Mouse (Mus musculus): ENCODE measurements around the gene Gm5767.
A peak's percentile ranks its signal among the peaks of the same experiment; 100 is the strongest.
"Not testable (repeated sequence)": the region's sequence is repeated elsewhere in the genome, so short reads cannot be mapped to it uniquely, and the experiment has no call there.

Gene Gm5767

DNA sequence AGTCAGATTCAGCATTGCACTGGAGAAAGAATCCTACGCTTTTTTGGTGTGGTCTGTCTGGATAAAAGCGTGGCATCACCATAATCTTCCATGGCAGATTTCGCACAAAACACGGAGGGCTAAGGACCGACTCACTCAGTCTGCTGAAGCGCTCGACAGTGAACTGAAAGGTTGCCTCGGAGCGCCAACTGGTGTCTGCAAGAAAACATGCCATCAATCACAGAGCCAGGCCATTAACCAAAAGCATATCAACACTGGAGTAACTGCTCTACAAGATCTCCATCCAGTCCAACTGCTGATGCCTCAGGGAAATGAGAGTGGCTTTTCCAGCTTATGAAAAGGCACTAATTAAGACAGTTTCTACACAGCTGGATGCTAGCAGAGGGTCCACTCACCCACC lies 31.4 kb downstream of the Gm5767 start:
- DNase-seq (ENCODE audit: low read depth, low spot score), result no peak

DNA sequence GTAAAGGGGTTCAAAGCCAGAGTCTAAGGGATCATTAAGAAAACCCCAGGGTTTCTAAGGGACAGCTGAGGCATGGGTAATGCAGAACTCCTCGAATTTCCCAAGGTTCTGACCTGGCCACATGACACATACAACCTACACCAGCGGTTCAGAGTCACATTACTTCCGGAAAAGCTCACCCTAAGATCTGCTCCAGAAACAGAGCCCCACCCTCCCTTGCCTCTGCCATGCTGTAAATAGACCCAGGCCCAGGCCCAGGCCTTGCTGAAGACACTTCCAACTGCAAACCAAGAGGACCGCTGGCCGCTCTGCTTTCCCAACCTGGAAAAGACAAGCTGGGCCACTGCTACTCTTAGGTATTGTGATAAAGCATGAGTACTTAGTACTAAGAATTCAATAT lies 34.3 kb downstream of the Gm5767 start:
- DNase-seq (ENCODE audit: low read depth, low spot score), result no peak

DNA sequence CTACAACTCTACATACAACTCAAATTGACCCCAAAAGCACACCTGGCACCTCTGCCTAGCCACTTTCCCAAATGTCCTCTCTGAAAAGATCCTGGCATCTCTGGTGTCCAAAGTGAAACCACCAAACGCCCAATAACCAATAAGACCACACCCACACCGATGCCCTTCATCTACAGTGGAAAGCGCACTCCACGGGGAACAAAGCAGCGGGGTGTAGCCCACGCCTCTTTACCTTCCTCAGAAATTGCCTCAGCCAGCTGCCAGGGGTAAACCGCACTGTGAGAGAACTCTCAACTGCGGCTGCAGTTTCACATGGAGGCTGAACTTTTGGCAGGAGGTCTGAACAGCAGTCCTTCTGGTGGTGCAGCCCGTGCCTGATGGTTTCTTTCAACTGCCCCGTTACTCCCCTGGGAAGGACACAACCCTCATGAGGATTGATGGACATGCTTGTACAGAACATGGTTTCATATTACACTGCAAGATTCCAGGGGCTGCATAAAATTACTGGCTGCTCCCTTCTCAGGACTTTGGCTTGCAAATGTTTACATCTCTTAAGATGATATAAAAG lies 35.0 kb downstream of the Gm5767 start:
- peak; percentile 3 for DNase-seq (ENCODE audit: low read depth, low spot score)

DNA sequence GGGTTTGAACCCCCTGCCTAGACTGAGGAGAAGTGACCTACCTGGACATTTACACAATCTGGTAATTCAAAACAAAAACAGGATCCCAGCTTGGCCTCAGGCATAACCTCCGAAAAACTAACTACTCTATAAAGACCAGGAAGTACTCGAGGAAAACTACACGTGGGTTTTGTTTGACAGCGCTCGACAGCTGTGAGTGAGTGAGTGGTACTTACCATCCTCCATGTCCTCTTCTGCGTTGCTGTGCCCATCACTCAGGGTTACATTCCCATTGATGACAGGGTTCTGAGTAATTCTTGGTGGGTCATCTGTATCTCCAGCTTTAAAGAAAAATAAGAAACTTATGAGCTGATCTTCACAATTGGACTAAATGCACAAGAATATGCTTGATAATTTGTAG lies 35.7 kb downstream of the Gm5767 start:
- DNase-seq (ENCODE audit: low read depth, low spot score), result no peak

DNA sequence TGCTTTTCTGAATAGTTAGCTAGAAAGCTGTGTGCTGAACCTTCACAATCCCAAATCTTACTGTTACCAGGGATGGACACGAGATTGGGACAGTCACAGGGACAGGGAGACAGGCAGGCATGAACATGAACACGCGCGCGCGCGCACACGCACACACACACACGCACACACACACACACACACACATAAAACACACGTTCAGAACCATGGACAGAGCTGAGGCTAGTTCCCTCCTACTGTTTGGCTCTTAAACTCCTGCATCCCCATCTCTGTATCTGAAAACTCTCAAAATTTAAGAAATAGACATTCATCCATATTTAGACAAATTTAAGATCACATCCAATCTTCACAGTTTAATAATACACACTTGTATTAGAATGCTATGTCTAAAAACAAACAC lies 37.2 kb downstream of the Gm5767 start:
- peak; percentile 41 for DNase-seq (ENCODE audit: low read depth, low spot score)

DNA sequence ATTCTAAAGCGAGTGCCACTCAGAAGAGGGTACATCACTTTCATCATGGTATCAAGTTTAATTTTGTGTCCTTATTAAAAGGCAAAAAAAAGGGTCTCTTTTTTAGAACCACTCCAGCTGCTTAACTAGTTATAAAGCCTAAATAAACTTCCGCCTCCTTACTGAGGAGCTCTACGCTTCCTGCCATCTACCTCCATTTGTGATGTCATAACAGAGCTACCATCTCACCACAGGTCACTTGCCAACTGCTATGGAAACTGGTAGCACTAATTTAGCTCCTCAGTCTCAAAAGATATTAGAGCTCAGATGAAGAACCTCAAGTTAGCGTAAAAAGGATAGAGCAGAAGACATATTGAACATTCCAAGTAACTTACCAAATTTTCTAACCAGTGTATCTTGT lies 39.9 kb downstream of the Gm5767 start:
- DNase-seq (ENCODE audit: low read depth, low spot score), result no peak

DNA sequence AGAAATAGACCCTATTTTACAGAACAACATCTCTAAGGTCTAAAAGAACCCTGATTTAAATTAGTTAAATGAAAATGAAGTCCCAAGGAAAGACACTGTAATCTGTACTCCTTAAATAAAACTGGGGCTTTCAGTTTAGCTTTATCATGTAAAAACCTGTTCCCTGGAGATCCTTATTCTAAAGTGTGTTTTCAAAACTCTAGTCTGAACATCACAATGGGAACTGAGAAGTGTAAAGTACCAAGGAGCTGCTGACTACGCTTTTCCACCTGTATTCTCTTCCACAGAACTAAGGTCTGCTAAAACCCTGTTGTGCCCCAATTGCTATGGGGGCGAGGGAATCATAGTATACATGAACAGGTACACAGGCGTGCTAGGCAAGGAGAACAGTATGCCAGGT lies 43.5 kb downstream of the Gm5767 start:
- DNase-seq (ENCODE audit: low read depth, low spot score), result no peak

DNA sequence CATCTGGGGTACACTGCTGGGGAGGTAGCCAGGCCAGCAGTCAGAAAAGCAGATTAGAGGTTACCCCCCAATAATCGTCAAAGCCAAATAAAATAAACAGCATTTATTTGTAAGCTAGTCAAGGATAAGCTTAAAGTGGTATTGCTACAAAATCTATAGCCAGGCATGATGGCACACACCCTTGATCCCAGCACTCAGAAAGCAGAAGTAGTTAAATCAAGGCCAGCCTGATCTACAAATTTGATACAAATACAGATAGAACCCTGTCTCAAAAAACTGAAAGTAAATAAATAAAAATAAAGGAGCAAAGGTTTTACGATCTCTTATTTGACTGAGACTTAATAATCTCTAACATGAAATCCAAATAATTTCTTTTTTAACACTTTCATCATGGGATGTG lies 45.2 kb downstream of the Gm5767 start:
- no peak for DNase-seq (ENCODE audit: low read depth, low spot score)

DNA sequence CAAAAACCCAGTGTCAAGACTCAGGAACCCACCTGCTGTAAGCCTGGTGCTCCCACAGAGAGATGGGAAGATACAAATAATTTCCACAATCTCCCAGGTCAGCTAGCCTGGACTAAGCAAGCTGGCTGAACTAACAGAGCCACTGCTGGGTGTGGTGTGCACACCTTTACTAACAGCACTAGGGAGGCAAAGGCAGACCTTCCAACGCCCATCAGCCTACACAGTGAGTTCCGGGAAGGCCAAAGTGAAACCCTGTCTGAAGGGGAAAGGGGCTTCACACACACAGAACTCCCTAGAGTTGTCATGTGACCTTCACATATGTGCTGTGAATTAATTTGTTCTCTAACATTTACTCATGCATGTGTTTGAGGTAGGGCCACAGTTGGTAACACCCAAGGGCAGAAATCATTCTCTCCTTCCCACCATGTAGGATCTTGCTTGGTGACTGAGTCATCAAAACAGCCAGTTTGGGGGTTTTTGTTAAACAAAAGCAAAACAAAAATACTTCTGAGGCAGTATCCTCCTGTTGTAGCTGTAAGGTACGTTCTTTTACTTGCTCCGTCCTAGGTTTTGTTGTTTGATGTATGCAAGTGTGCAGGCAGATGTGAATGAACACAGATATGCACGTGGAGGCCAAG lies 47.7 kb downstream of the Gm5767 start:
- no peak for DNase-seq (ENCODE audit: low read depth, low spot score)

DNA sequence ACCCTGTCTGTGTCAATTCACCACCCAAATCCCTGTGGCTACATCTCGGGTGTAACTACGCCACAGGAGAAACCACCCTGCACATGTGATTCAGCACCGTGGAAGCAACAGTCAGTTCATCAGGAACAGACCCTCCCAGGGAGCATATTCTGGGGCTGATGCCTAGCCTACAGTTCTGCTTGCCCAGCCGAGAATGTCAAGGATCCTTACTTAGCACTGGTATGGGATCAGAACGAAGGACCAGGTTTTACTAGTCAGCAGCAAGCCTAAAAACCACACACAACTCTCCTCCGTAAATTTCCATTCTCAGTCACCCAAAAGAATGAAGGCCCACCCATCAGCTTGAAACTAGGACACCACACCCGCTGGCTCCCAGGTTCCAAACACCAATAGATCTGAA lies 51.1 kb downstream of the Gm5767 start:
- no peak for DNase-seq (ENCODE audit: low read depth, low spot score)

DNA sequence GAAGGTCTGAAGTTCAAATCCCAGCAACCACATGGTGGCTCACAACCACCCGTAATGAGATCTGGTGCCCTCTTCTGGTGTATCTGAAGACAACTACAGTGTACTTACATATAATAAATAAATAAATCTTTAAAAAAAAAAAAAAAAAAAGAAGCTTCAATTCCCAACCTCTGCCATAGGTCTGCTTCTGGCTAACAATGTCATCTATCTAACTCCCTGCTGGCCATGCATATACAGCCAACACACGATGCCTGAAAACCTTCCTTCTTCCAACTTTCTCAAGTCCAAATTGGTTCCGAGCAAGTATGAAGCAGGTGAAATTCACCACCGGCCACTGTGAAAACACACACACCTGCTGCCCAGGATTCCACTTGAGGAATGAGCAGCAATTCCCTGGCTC lies 51.9 kb downstream of the Gm5767 start:
- DNase-seq (ENCODE audit: low read depth, low spot score), result not testable (repeated sequence)
